Mouse (Mus musculus) layer of hippocampus, postnatal 36 days (tissue): ENCODE measurements around the gene Nav3. TPM values are rescaled to one million over a fixed set of nuclear protein-coding genes. Genes with fewer than 3 reads are reported as not detected.

Source experiments
- DNase-seq, 2 experiments: peaks; one replicate each; pipeline ENCODE4 v3.0.0; 2022
- total RNA-seq, 2 experiments: library from RNA; stranded (reverse); gene quantifications; 2 replicates each; pipeline ENCODE4 v1.2.3; 2021

Nav3 gene
- 10 to 100 TPM; 78.4 to 96.7 TPM for total RNA-seq

GRCm38 (mm10) chr10:110455838-110456493 is at the start of gene Nav3:
Gene Nav3 (minus strand): TSS chr10:110456204.
- peak; percentile 74 to 79 for DNase-seq

GRCm38 (mm10) chr10:110485306-110485705 is 29.3 kb upstream of the Nav3 start:
- no peak for DNase-seq

- DNase-seq = no peak
These were observed 28.8 kb upstream of the Nav3 start for GRCm38 (mm10) chr10:110484822-110485221.

GRCm38 (mm10) chr10:110479189-110479588 is 23.2 kb upstream of the Nav3 start:
- DNase-seq = no peak

GRCm38 (mm10) chr10:110477689-110478314 is 21.8 kb upstream of the Nav3 start:
- DNase-seq = no peak

GRCm38 (mm10) chr10:110474107-110474506 is 18.1 kb upstream of the Nav3 start:
- DNase-seq = no peak

- DNase-seq = no peak
These were observed 13.4 kb upstream of the Nav3 start for GRCm38 (mm10) chr10:110469445-110469844.

GRCm38 (mm10) chr10:110455063-110455837 is 754 bp downstream of the Nav3 start:
- DNase-seq = peak; percentile 53 to 54

GRCm38 (mm10) chr10:110453566-110453965 is 2.4 kb downstream of the Nav3 start:
- DNase-seq = no peak

- DNase-seq = peak; percentile 67 to 68
These were observed 15.6 kb downstream of the Nav3 start for GRCm38 (mm10) chr10:110440396-110440795.

GRCm38 (mm10) chr10:110431078-110431477 is 24.9 kb downstream of the Nav3 start:
- DNase-seq = no peak

- no peak for DNase-seq
These were observed 26.4 kb downstream of the Nav3 start for GRCm38 (mm10) chr10:110429578-110429977.

- DNase-seq = no peak
These were observed 27.0 kb downstream of the Nav3 start for GRCm38 (mm10) chr10:110429052-110429451.

GRCm38 (mm10) chr10:110421533-110421932 is 34.5 kb downstream of the Nav3 start:
- no peak for DNase-seq

GRCm38 (mm10) chr10:110417003-110417402 is 39.0 kb downstream of the Nav3 start:
- no peak for DNase-seq

GRCm38 (mm10) chr10:110415624-110416023 is 40.4 kb downstream of the Nav3 start:
- no peak for DNase-seq

- DNase-seq = peak in 1 of 2 experiments; percentile 11
These were observed 42.6 kb downstream of the Nav3 start for GRCm38 (mm10) chr10:110413281-110413897.

- DNase-seq = no peak
These were observed 53.1 kb downstream of the Nav3 start for GRCm38 (mm10) chr10:110402950-110403349.

- no peak for DNase-seq
These were observed 55.4 kb downstream of the Nav3 start for GRCm38 (mm10) chr10:110400642-110401041.

- no peak for DNase-seq
These were observed 57.4 kb downstream of the Nav3 start for GRCm38 (mm10) chr10:110398643-110399042.

GRCm38 (mm10) chr10:110386476-110387197 is 69.4 kb downstream of the Nav3 start:
- DNase-seq = no peak
